Mouse (Mus musculus): ENCODE results near the gene Txndc12.
A peak's percentile ranks its signal among the peaks of the same experiment; 100 is the strongest.

Gene Txndc12

DNA sequence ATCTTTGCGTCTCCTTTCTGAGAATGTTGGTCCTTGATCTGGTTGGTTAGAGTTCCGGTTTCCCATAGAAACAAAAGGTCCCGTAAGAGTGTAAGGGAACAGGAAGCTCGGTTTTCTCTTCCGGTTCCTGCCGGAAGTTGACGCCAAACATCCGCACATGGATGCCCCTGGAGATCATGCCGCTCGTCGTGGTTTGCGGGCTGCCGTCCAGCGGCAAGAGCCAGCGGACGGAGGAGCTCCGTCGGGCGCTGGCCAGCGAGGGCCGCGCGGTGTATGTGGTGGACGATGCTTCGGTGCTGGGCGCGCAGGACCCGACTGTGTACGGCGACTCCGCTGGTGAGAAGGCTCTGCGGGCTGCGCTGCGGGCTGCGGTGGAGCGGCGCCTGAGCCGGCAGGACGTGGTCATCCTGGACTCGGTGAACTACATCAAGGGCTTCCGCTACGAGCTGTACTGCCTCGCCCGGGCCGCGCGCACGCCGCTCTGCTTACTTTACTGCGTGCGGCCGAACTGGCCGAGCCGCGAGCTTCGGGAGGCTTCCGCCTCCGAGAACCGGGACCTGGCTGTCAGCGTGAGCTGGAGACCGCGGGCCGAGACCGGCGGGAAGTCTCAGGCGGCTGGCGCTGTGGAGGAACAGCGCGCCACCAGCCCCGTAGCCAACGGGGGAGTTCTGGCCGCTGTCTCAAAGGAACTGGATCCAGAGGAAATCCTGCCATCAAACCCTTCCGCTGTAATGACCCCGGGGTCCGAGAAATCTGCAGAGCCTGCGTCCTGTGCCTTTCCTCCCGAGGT, 13.5 kb downstream of the Txndc12 start, which contains the start of gene Kti12:
Kti12 (plus strand) TSS at position 71 of the 790 bp plus-strand sequence.
- peak; percentile 78 for DNase-seq

DNA sequence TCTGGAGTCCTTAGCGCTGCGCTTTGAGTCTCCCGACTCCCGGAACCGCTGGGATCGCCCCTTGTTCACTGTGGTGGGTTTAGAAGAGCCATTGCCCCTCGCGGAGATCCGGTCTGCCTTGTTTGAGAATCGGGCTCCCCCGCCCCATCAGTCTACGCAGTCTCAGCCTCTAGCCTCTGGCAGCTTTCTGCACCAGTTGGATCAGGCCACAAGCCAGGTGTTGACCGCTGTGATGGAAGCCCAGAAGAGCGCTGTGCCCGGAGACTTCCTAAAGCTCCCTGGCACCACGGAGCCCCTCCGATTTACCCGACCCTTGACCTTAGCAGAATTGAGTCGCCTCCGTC, 14.1 kb downstream of the Txndc12 start, which contains the start of gene A730015C16Rik:
A730015C16Rik (minus strand) TSS at position 115 of the 344 bp plus-strand sequence.
- DNase-seq = peak; percentile 32

DNA sequence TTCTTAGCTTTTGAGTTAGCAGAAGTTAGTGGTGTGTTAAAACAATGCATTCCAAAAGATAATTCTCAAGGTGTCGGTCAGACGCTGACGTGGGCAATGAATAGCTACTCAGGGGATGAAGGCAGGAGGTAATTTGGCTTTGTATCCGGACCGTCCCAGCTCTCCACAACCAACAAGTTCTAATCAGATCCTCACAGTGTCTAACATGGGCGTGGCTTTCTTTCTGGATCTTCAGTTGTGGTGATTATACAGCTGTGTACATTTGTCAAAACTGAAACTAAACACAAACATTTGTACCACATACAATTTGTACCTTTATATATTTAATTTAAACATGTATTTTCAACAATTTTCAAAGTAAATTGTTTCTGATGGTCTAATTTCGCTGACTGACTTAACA, 32.4 kb downstream of the Txndc12 start:
- DNase-seq = peak; percentile 42

DNA sequence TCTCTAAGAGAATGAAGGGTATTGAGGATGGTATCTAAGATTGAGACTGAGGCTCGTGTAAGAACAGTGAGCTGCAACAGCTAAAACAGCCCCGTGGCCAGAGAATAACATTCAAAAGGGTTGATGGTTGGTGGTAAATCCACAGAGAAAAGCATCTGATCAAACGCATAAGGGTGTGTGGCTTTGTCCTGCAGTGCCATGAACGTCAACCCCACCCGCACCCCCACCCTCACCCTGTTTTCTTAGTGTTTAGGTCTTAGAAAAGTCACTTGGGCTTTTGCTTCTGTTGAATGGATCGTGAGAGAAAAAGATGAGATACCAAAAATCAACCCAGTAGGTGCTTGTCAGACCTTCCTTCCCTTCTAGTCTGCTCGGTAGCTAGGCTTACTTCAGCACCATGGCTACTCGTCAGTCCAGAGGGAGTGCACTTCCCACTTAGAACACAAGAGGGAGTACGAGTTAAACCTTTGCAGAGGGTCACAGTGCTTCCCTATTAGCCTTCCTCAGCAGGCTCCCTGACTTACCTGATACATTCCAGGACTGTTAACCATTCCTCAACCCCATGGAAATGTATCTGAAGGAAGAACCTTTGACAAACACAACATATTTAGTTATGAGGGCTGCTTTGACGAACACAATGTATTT, 35.5 kb downstream of the Txndc12 start:
- peak; percentile 81 for DNase-seq

DNA sequence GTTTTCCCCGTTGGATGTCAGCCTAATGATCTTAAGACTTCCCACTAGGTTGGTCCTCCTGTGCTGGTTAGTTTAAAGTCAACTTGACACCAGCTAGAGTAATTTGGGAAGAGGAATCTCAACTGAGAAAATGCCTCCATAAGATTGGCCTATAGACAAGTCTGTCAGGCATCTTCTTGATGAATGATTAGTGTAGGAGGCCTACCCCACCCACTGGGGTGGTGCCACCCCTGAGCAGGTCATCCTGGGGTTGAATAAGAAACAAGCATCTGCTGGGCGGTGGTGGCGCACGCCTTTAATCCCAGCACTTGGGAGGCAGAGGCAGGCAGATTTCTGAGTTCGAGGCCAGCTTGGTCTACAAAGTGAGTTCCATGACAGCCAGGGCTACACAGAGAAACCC, 39.3 kb downstream of the Txndc12 start:
- no peak for DNase-seq

DNA sequence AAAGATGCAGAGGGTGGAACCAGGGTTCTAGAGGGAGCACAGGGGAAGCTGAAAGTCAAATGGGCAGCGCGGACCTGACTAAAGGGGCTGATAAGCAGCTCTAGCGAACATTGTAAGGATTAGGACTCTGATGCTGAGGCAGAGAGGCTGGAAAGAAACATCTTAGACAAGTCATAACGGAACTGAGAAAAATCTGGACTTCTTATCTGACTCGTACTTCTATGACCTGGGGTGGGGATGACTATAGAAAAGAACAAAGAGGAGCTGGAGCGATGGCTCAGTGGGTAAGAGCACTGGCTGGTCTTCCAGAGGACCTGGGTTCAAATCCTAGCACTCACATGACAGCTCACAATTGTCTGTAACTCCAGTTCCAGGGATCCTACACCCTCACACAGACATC, 43.5 kb downstream of the Txndc12 start:
- DNase-seq = no peak

DNA sequence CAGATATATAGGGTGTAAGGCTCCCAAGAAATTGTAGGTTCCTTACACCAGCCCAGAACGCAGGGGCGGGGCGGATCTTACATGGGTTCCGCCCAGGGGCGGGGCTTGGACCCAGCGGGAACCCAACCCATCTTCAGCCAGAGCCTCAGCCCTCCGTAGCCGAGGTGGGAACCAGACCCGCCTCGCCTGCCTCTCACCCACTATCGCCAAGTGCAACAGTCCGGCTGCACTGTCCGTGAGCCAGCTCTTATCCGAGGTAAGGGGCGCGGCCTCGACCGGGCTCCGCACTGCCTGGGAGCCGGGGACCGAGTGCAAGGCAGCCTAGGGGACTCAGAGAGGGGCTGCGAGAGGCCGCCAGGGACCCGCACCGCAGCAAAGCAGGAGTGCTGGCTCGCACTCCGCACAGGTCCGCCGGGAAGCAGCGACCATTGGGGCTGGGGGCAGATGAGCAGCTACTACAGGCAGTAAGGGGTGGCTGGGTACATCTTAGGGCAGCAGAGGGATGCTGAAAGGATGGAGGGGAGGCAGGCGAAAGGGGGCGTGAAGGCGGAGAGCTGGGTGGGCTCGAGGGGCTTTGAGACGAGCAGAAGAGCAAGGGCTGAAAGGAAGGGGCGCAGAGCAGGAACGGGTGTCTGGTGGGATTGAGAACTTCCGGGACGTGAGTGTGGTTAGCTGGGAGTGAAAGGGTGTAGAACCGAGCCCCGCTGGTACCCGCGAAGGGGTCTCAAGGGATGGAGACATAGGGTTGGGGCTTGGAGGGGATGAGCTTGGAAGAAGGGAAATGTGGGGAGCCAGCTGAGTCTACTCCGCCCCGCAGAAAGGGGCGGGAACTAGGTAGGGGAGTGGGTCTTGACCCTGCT, 44.8 kb downstream of the Txndc12 start, which contains the start of gene Rab3b:
Rab3b (plus strand) TSS at position 101 of the 860 bp plus-strand sequence.
- DNase-seq = peak; percentile 90

DNA sequence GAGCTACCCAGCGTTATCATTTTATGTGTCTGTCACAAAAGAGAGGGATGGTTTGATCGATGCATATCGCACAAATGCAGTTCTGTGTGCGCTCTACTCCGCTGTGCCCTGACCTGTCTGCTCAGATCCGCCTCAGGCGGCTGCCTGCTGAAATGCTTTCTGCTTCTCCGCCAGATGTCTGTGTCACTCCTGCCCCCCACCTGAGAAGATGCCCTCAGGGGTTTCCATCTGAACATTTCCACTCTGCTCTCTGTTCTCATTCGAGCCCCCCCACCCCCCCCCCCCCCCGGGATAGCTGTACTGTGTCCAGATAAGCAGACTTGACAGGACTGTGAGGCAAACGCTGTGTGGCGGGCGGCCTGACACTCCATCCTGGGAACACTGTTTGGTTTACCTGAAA, 49.4 kb downstream of the Txndc12 start:
- no peak for DNase-seq

DNA sequence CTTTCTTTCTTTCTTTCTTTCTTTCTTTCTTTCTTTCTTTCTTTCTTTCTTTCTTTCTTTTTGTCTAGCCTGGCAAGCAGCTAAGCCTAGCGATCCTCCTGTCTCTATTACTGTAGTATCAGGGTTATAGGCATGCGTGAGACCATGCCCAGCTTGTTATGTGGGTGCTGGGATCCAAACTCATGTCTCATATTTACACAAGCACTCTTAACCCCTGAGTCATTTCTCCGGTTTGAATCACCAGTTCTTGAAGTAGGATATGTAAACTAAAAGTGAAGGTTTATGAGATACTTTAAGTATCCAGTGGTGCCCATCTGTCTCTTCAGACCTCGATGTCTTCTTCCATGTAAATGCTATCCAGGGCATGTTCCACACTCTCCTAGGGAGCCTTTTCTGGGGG, 53.1 kb downstream of the Txndc12 start:
- DNase-seq = no peak

DNA sequence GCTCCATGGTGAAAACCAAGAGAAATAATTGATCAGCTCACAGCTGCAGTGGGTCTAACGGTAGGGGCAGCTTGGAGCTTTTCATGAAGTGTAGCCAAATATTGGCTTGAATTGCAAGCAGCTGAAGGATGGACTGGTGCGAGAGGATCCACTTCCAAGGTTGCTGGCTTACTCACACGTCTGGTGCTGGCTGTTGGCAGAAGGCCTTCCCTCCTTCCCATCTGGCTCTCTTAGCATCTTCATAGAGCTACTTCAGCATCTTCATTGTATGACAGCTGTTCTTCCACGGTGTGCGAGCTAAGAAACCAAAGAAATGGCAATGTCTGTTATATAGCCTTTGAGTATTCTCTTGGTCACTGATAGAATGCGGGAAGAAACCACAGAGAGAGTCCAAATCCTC, 56.5 kb downstream of the Txndc12 start:
- DNase-seq = no peak

DNA sequence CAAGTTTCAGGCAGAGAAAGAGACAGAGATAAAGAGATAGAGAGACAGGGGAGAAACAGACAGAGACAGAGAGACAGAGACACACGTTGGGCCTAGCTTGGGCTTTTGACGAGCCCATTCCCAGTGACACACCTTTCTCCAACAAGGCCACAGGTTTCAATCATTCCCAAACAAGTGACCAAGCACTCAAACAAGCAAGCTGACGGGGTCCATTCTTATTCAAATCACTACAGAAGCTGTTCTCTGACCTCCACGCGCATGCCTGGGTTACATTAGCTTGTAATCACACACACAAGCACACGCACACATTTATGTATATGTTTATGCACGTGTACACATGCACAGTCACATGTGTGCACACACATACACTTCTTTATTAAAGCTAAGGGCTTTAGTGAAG, 66.0 kb downstream of the Txndc12 start:
- no peak for DNase-seq

DNA sequence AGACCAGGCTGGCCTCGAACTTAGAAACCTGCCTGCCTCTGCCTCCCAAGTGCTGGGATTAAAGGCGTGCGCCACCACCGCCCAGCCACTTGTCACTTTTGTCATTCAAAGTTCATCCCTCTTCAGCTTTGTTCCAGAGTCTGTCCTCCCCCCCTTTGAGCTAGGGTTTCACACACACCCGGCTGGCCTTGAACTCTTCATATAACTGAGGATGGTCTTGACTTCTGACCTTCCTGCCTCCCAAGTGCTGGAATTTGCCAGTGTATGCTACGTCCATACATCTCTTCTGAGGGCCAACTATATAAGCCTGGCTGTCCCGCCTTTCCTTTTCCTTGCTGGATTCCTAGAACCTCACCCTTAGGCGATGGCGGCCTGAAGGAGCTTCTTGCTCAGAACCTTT, 68.5 kb downstream of the Txndc12 start:
- no peak for DNase-seq

DNA sequence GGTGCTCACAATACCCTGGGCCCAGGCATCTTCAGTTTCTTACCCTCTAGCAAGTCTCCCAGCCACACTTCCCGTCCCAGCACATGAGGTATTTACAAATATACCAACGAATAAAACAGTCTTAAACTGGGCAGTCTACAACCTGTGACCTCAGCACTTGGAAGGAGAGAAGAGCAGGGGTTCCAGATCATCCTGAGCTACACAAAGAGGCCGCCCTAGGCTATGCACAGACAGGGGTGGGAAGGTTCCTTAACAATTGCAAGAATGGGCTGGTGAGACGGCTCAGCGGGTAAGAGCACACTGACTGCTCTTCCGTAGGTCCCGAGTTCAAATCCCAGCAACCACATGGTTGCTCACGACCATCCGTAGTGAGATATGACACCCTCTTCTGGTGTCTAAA, 68.9 kb downstream of the Txndc12 start:
- no peak for DNase-seq

DNA sequence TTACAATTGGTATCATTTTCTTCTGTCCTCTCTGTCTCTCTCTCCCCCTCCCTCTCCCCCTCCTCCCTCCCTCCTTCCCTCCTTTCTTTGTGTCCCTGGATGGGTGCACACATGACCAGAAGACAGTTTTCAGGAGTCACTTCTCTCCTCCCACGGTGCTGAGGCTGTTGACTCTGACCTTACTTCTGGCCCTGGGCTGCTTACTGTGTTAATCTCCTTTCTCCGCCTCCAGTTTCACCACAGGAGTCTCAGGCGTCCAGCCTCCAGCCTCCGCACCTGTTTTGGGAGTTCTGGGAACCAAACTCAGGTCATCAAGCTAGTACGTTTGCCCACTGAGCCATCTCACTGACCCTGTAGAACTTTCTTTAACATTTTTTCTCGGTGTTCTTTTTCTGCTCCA, 69.7 kb downstream of the Txndc12 start:
- no peak for DNase-seq

DNA sequence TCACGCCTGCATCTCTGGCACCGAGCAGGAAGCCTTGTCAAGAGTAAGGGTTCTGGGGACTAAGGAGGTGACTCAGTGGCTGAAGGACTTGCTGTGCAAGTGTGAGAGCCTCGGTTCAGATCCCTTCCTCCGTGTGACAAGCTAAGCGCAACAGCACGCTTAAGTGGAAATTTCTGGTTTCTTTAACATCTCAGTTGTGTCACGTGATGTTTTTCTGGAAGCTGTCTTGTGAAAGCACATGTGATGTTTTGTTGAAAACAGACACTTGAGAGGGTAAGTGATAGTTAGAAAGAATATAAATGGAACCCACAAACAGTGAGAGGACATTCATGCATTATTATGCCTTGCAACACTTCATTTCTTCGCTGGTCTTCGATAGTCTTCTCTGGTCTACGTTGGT, 70.4 kb downstream of the Txndc12 start:
- DNase-seq = no peak

DNA sequence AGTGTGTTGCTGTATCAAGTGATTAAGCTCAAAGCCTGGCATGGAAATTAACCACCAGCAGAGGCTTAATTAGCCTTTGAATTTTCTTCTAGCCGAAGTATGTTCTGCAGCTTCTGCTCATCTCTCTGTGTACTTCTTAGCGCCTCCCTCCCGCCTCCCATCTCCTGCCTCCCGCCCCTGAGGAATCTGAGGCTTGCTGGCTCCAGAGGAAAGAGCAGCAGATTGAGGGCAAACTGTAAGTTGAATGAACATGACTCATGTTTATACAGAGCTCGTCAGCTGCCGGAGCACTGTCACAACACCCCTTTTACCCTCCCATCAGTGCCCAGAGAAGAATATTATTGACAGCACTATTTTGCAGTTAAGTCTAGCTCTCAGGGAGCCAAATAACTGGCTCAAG, 71.5 kb downstream of the Txndc12 start:
- no peak for DNase-seq

DNA sequence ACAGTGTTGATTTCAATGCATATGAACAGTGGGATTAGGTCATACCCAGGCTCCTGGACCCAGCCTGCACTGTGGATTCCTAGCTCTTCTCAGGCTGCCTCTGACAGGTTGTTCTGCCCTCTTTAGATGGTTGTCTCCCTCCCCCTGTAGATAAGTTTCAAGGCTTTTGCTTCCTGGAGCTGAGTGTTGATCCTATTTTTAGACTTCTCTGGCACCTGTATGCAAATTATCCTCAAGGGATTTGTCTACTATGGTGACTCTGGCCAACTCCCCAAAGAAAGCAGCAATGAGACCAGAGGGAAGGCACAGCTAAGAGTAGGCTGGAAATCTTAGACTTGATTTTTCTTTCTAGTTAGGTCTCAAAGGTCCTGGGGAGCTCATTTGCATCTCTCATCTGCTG, 73.1 kb downstream of the Txndc12 start:
- DNase-seq = no peak

DNA sequence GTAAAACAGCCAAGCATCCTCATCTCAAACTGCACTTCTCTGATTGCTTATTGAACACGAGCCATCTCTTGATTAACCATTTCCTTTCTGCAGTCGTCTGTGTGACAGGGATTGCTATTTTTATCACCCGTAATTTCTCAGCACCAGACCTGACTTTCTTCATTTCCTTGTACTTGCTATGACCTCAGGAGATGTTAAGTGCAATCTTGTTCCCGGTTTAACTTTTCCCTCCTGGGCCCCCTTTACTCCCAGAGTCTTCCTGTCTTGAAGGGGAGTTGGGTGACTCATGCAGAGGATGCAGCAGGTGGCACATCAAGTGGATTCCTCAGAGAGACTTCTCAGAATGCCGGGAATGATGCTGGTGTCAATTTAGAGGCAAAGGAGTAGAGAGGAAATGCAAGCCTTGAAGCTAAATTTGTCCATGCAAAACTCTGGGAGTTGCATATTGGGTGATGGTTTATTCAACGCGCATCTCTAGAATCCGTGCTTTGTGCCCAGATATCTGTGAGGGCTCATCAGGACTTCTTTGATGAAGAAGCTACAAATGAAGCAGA, 75.5 kb downstream of the Txndc12 start:
- DNase-seq = no peak

Measured in liver (tissue).